Mouse (Mus musculus): ENCODE results near the gene Fam222a. TPM values are rescaled to one million over a fixed set of nuclear protein-coding genes. Genes with fewer than 3 reads are reported as not detected.

Gene Fam222a
- total RNA-seq, 2 experiments from 2014 or later: 1.2 TPM; not detected in 1

DNA sequence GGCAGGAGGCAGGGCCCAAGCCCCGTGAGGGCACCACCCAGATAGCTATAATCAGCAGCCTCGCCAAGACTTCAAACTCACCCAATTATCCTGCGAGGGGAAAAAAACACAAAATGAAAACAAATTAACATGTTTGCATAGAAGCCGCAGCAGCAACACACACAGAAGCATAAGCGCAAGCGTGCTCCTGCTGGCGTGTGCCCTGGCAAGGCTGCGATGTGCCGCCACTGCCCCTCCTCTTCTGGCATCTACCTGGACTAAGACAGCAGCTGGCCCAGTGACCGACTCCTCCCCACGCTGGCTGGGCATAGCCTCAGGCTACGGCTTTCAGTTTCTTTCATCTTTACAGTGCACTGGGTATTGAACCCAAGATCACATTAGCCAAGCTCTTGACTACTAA is 13.7 kb downstream of the Fam222a start:
- no peak for ATAC-seq (replicated peaks; ENCODE audit: low FRiP score, poor library complexity, severe bottlenecking)

DNA sequence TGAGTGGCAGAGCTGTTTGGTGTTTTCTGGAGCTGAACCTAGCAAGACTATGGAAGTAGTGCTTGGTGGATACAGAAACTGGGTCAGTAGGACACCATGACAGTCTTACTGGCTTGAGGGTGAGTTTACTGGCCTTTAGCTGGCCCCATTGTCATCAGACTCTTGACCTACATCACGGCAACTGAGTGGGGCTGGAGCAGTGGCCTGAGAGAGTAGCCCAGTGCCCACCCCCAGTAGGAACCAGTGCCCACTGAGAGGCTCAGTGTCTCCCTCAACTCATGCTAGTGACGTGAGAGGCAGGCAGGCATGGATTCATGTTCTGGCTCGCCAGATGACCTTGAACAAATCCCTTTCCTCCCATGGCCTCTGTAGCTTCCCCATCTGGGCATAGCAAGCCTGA is 15.2 kb downstream of the Fam222a start:
- ATAC-seq (replicated peaks; ENCODE audit: low FRiP score, poor library complexity, severe bottlenecking): no peak

- no peak for ATAC-seq (replicated peaks; ENCODE audit: low FRiP score, poor library complexity, severe bottlenecking)
These were observed 15.8 kb downstream of the Fam222a start for GRCm38 (mm10) chr5:114583490-114584175.

GRCm38 (mm10) chr5:114584293-114585104 is 16.7 kb downstream of the Fam222a start:
- no peak for ATAC-seq (replicated peaks; ENCODE audit: low FRiP score, poor library complexity, severe bottlenecking)

DNA sequence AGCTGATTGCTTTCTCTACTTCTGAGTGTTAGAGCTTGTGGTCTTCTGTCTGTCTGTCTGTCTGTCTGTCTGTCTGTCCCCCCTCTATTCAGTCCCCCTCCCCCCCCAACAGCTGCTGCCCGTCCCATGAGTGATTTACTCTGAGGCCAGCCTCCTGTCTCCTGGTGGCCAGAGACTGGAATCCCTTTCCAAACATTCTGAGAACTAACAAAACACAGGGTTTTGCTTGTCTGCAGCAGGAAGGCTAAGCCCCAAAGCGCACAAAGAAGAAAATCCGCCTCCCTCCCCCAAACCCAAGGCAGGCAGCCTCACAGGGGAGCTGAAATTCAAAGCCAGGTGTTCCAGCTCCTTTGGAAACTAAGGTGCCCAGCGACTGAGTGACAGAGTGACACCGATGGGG is 17.9 kb downstream of the Fam222a start:
- ATAC-seq (replicated peaks; ENCODE audit: low FRiP score, poor library complexity, severe bottlenecking): no peak

DNA sequence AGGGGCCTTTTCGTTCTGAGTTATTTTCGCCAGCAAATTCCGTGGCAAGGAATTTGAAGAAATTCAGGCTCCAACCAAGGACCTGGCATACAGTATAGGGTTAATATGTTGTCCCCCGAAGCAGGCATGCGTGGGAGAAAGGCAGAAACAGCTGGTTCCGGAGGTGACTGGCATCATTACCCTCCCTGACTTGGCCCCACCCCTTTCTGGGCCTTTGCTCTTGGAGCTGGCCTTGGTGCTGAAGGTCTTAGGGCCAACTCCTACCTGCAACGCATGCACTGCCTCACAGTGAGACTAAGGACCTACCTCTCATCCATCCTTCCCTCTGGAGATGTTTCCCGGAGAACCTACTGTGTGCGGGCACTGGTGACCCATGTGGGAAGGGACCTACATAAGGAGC is 20.1 kb downstream of the Fam222a start:
- no peak for ATAC-seq (replicated peaks; ENCODE audit: low FRiP score, poor library complexity, severe bottlenecking)

DNA sequence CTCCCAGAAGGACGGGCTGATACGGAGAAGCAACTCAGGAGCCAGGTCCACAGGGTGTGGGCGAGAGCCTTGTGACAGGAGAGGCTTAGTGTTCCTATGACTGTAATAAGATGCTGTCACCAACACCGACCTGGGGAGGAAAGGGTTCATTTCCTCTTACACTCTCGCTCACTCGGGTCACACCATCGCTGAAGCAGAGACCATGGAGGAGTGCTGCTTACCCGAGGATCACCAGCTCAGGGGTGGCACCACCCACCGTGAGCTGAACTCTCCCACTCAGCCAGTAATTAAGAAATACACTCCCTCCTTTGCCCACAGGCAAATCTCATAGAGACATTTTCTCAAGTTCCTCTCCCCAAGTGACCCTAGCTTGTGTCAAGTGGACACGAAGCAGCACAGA is 20.6 kb downstream of the Fam222a start:
- no peak for ATAC-seq (replicated peaks; ENCODE audit: low FRiP score, poor library complexity, severe bottlenecking)

DNA sequence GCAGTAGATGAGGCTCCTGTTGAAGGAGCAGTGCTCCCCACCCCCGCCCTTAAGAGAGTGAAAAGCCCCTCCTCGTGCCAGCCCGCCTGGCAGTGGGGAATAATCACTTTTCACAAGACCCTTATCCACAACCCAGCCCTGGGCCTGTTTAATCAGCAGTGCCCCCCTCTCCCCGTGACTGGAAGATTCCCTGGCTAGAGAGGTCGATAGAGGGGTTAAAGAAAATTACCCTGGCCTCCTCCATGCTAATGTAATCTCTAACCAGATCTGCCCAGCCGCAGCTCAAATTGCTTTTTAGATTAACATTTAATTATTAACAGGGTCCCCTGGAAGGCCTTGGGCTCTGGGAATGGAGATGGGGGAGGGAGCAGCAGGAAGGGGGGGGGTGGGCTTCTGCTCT is 21.2 kb downstream of the Fam222a start:
- no peak for ATAC-seq (replicated peaks; ENCODE audit: low FRiP score, poor library complexity, severe bottlenecking)

DNA sequence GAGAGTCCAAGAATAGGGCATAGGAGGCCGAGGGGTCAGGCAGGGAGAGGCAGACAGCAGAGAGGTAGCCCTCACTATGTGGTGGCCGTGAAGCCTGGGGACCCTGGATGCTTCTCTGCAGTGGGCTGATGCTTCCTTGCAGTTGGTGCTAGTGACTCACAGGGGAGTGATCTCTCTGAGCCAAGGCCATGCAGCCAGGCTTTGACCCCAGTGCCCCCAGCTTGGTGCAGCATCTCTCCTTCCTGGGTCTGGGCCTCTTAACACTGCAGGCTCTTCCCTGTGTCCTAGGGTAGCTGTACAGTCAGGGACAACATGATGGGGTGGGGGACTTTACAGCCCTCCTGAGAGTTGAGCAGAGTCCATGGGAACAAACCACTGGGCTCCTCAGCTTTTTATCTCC is 21.6 kb downstream of the Fam222a start:
- no peak for ATAC-seq (replicated peaks; ENCODE audit: low FRiP score, poor library complexity, severe bottlenecking)

- ATAC-seq (replicated peaks; ENCODE audit: low FRiP score, poor library complexity, severe bottlenecking): no peak
These were observed 22.5 kb downstream of the Fam222a start for GRCm38 (mm10) chr5:114590043-114590913.

DNA sequence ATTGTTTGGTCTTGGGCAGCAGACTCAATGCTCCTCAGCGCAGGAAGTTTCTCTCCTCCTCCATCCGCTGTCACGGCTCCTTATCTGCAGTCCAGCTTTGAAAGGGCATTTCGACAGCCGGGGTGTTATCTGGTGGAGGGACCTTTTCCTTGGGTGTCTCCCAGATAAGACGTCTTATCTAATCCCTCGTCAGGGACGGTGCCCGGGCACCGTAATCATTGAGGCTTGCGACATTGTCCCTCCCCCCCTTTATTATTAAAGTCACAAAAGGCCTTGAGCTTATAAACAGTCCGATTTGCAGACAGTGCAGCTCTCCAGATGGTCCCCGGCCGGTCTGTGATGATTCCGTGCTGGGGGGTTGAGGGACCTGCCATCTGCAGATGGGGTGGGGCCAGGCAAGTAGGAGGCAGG is 23.3 kb downstream of the Fam222a start:
- ATAC-seq (replicated peaks; ENCODE audit: low FRiP score, poor library complexity, severe bottlenecking): no peak

DNA sequence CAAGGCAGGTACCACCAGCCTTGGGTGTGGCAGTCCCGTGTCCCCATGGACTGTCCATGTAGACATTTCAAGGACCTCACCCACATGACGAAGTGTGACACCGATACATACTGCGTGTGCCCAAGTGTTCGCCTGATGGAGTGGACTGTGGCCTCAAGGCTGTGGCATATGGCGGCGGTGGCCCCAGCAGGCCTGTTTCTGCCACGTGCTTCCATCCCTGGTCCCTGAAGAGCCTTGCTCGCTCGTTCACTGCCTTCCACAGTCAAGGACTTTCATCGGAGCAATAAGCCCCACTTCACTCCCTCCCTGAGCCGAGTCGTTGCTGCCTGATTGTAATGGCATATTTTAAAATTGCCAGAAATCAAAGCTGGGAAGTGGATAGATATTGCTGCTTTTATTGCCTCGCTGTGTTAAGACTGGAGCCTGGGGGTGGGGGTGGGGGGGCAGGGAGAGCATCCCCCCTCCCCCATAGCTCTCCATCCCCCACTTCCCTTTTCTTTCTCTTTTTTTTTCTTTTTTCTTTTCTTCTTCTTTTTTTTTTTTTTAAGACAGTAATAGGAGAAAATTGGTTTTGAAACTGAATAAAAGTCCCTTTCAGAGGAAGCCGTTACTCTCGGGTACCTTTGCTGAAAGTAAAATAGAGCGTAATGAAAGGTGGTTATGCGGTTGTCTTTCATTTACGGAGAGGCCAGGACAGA is 24.8 kb downstream of the Fam222a start:
- no peak for ATAC-seq (replicated peaks; ENCODE audit: low FRiP score, poor library complexity, severe bottlenecking)

GRCm38 (mm10) chr5:114593161-114593821 is 25.5 kb downstream of the Fam222a start:
- ATAC-seq (replicated peaks; ENCODE audit: low FRiP score, poor library complexity, severe bottlenecking): no peak

- ATAC-seq (replicated peaks; ENCODE audit: low FRiP score, poor library complexity, severe bottlenecking): no peak
These were observed 26.1 kb downstream of the Fam222a start for GRCm38 (mm10) chr5:114593949-114594348.

- ATAC-seq (replicated peaks; ENCODE audit: low FRiP score, poor library complexity, severe bottlenecking): no peak
These were observed 27.0 kb downstream of the Fam222a start for GRCm38 (mm10) chr5:114594741-114595241.

- ATAC-seq (replicated peaks; ENCODE audit: low FRiP score, poor library complexity, severe bottlenecking): no peak
These were observed 28.8 kb downstream of the Fam222a start for GRCm38 (mm10) chr5:114596604-114597003.

DNA sequence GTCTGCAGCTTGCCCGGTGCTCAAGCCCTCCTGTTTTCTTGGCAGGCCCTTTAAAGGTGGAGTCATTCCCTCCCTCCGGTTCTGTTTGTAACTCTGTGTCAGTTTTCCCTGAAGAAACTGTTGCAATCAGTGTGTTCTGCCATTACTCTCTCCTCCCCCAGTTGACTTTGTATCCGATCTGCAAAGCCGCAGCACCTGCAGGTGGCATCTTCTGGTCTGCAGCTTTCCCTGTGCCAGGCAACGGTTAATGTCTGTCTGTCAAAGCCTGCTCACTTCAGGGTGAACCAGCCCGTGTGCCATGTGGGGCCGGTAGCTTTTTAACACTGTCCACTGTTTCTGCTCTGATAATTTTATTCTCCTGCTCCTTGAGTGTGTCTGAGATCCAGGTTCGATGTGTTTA is 29.4 kb downstream of the Fam222a start:
- ATAC-seq (replicated peaks; ENCODE audit: low FRiP score, poor library complexity, severe bottlenecking): no peak

DNA sequence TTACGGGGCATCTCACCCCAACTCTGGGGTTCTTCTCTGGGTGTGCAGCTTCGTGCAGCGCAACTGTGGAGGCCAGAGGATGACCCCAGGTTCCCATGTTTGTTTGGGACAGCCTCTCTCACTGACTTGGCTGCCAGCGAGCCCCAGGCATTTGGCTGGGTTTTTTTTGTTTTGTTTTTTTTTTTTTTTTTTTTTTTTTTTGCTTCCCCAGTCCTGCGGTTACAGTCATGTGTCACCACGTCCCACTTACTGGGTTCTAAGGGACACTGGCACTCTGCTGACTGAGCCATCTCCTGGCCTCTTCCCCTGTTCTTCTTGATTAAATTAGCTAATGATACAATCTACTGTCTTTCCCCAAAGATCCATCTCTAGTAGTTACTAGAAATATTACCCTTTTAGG is 29.8 kb downstream of the Fam222a start:
- no peak for ATAC-seq (replicated peaks; ENCODE audit: low FRiP score, poor library complexity, severe bottlenecking)

- ATAC-seq (replicated peaks; ENCODE audit: low FRiP score, poor library complexity, severe bottlenecking): no peak
These were observed 34.2 kb downstream of the Fam222a start for GRCm38 (mm10) chr5:114602012-114602411.
